Mouse (Mus musculus) left cerebral cortex, adult 2 months (tissue): ENCODE measurements at regions not wholly inside any gene's neighbourhood (a gene's known extent, or its start where the extent isn't known, plus 50 kb on each side); places are given as distances from the start of the nearest gene placed in this dataset.

ENCODE experiments used
- DNase-seq, 2 experiments: peaks; one replicate each; pipeline ENCODE4 v3.0.0; 2021 to 2022; ENCODE audit warnings: low spot score in 2 of 2, mixed read lengths in 1 of 2; ENCODE audit errors: extremely low spot score in 1 of 2
- H3K27ac ChIP-seq: fragments of 200-600 bp; 2 replicates; pipeline ENCODE4 v1.8.1; 2022
- H3K4me3 ChIP-seq: fragments of 200-600 bp; 2 replicates; pipeline ENCODE4 v1.8.1; 2022
- CTCF ChIP-seq: fragments of 200-600 bp; IDR thresholded peaks from 2 replicates; pipeline ENCODE4 v1.8.1; 2022; ENCODE audit warnings: antibody characterized with exemption, mild to moderate bottlenecking, moderate library complexity
- intact Hi-C: fragments of 180-260 bp; cut with DNase I; formaldehyde crosslinking; loops from one replicate; pipeline ENCODE4 v1.15.1; 2025

- no peak for DNase-seq
- intact Hi-C loops = no loop called here
- no peak for TF ChIP-seq CTCF
- Histone ChIP-seq H3K4me3 (no peak overlapping the region), H3K27ac (no peak overlapping the region)
Observed at GRCm38 (mm10) chr16:78211687-78212086, 89.6 kb upstream of the Cxadr start.

- no peak for TF ChIP-seq CTCF
- intact Hi-C loops = no loop called here
Observed at GRCm38 (mm10) chr16:78208321-78208720, 93.0 kb upstream of the Cxadr start.

GRCm38 (mm10) chr16:78204332-78204731 lies 97.0 kb upstream of the Cxadr start:
- intact Hi-C loops = no loop called here
- no peak for DNase-seq
- no peak for TF ChIP-seq CTCF
- Histone ChIP-seq H3K4me3 (no peak overlapping the region), H3K27ac (no peak overlapping the region)

More at GRCm38 (mm10) chr16:78208321-78208720, 93.0 kb upstream of the Cxadr start:
- no peak overlapping the region for H3K27ac ChIP-seq
- H3K4me3 ChIP-seq = no peak overlapping the region
- no peak for DNase-seq

- no peak for DNase-seq
- no peak for TF ChIP-seq CTCF
- intact Hi-C loops = no loop called here
- H3K27ac ChIP-seq = no peak overlapping the region
- H3K4me3 ChIP-seq = no peak overlapping the region
Observed at GRCm38 (mm10) chr16:78200044-78200830, 101.1 kb upstream of the Cxadr start.

- no peak for TF ChIP-seq CTCF
- DNase-seq = no peak
- Histone ChIP-seq H3K4me3 (peak overlapping the region; percentile 36), H3K27ac (no peak overlapping the region)
- intact Hi-C loops = loop anchor here (1.0 to 10.0 kb wide), 3 partner anchors 147 to 756 kb away; no protein-coding TSS in a partner anchor
Observed at GRCm38 (mm10) chr16:78199252-78199651, 102.0 kb upstream of the Cxadr start.

- Histone ChIP-seq H3K4me3 (peak overlapping the region; percentile 36), H3K27ac (no peak overlapping the region)
- TF ChIP-seq CTCF = peak; percentile 96
- peak; percentile 72 to 87 for DNase-seq
- intact Hi-C loops = loop anchor here (1.0 to 10.0 kb wide), 3 partner anchors 148 to 756 kb away; no protein-coding TSS in a partner anchor
Observed at GRCm38 (mm10) chr16:78198642-78199121, 102.6 kb upstream of the Cxadr start.

DNA sequence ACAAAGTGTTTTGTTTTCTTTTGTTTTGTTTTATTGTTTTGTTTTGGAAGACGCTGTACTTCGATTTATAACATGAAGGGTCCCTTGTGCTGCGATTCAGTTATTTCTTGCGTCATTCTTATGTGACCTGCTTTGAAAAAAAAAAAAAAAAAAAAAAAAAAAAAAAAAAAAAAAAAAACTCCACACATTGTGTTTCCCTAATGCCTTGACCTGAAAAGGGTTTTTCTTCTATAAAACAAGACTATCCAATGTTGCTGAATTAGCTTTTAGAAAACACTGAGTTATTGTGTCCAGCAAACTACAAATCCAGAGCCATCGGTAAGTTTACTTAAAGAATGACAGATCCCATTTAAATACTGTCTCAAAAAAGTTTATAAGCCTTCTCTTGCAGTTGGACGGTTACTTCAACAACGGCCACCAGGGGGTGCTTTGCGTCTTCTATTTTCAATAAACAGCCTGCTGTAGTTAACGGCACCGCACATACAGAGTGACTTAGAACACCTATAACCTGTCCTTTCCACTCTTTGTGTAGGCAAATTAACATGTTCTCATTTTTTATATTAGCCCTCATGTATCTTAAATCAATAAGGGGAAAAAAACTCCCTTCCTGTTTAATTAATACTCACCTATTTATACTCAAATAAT lies 103.9 kb upstream of the Cxadr start:
- no peak overlapping the region for H3K27ac ChIP-seq
- DNase-seq = peak; percentile 83 to 85
- TF ChIP-seq CTCF = peak; percentile 80
- intact Hi-C loops = loop anchor here (1.0 to 10.0 kb wide), 5 partner anchors 120 to 757 kb away; no protein-coding TSS in a partner anchor
- H3K4me3 ChIP-seq = no peak overlapping the region

DNA sequence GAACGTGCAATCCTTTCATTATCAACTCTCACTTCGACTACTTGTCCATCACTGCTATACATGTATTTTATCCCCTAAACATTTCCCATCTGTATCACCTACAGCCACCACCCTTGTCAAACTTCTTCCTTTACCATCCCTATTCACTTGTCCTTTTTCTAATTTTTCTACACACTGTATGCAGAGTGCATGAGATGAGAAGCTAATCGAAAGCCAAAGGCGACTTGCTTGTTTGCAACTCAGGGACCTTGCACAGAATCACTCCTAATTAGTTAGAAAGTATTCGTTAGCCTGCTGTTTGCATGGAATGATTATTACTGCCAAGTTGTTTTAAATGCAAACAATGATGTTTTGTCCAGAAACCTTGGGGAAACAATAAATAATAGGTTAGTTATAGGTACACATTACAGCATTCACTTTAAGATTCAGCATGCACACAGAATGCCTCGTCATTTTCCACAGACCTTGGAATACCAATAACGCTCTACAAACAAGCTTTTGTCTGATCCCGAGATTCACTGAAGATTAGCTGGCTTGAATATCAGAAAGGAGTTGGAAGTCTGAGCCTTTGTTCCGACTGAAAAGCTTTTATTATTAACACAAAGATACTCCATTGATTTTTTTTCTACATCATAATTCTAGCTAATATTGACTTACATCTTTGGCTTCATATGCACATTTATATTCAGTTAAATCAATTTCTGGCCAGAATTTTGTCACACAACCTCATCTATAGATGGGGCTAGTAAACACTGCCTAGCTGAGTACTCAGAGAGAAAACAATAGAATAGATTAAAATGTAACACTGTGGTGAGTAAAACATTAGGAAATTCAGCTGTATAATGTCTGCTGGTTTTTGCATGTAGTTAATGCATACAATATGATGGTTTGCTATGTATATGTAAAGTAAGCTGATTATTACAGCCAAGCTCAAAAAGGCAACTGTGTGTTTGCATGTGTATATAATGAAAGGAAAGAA lies 130.4 kb upstream of the Cxadr start:
- intact Hi-C loops = no loop called here
- TF ChIP-seq CTCF = no peak
- DNase-seq = no peak
- no peak overlapping the region for H3K4me3 ChIP-seq
- no peak overlapping the region for H3K27ac ChIP-seq

GRCm38 (mm10) chr16:78156876-78157232 lies 144.4 kb upstream of the Cxadr start:
- no peak for TF ChIP-seq CTCF
- Histone ChIP-seq H3K27ac (no peak overlapping the region), H3K4me3 (no peak overlapping the region; the same call in 1 of the 2 replicates)
- intact Hi-C loops = loop anchor here (5.0 to 10.0 kb wide), 8 partner anchors 515 to 1030 kb away; no protein-coding TSS in a partner anchor
- no peak for DNase-seq

DNA sequence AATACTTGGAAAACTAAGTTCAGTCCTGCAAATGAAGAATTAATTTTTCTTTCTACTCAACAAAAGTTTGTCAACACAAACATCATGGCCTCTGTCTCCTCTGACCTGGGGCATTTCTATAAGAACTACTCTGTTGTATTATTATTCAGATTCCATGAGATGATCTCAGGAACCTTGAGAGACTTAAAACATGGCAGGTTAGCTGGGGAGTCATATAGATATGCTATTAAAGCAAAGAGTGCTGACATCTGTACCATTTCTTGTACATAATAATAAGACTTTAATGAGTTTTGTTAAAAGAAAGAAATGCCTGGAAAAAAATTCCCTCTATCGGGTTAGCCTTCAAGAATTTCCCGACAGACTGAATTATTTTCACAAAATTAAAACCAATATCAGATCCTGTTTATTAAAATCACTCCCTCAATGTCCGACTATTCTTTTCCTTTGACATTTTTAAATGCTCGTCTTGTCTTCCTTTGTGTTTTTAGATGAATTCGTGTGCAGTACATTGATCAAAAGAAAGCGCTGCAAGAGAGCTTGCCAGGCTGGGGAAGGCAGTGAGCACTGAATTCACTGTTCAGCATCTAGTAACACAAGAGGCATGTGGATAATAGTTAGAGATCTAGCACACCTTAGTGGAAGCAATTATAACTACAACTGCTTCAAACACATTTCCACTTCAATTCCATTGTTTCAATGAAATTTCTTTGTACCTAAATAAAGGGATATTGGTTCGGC lies 145.0 kb upstream of the Cxadr start:
- intact Hi-C loops = loop anchor here (5.0 to 10.0 kb wide), 8 partner anchors 514 to 1029 kb away; no protein-coding TSS in a partner anchor
- TF ChIP-seq CTCF = peak; percentile 81
- Histone ChIP-seq H3K4me3 (peak overlapping the region; percentile 41), H3K27ac (no peak overlapping the region; the same call in 1 of the 2 replicates)
- DNase-seq = peak; percentile 22 to 24
